25 mouse cellular contexts compared by ENCODE assay signal in genomic region chr16:8699556-8699955, GRCm38 (mm10). TPM values are rescaled to one million over a fixed set of nuclear protein-coding genes. Genes with fewer than 3 reads are reported as not detected.
"Had no signal": no experiment of that assay in that cellular context is flagged by ENCODE, and none has a peak within 500 bp of the region (broad histone marks: within the 10 kb centered on the region; RNA-seq: fewer than 3 reads in every experiment).

No protein-coding gene starts in this region.

- H3K4me2 ChIP-seq: lung, embryonic 15.5 days; midbrain, embryonic 11.5 days; midbrain, embryonic 13.5 days; midbrain, embryonic 15.5 days; neural tube, embryonic 12.5 days had no signal

- H3K4me1 ChIP-seq: lung, embryonic 15.5 days; megakaryocyte, embryonic 14.5 days; midbrain, embryonic 13.5 days; midbrain, embryonic 15.5 days; neural tube, embryonic 12.5 days had no signal

- H3K9ac ChIP-seq: liver, embryonic 14.5 days; liver, postnatal 0 days; lung, embryonic 15.5 days; midbrain, embryonic 13.5 days; midbrain, embryonic 15.5 days; neural tube, embryonic 12.5 days had no signal

- H3K4me3 ChIP-seq: lung, embryonic 15.5 days; megakaryocyte, embryonic 14.5 days; midbrain, embryonic 13.5 days; midbrain, embryonic 15.5 days; neural tube, embryonic 12.5 days had no signal

- ATAC-seq: liver, postnatal 0 days; lung, postnatal 0 days; midbrain, embryonic 13.5 days; midbrain, embryonic 15.5 days had no signal

- H3K27me3 ChIP-seq: lung, embryonic 15.5 days; megakaryocyte, embryonic 14.5 days; midbrain, embryonic 13.5 days; midbrain, embryonic 15.5 days; neural tube, embryonic 12.5 days had no signal

- H3K27ac ChIP-seq: liver, embryonic 14.5 days; lung, embryonic 15.5 days; macrophage; midbrain, embryonic 13.5 days; midbrain, embryonic 15.5 days; neural tube, embryonic 12.5 days had no signal

- H3K9me3 ChIP-seq: lung, embryonic 15.5 days; megakaryocyte, embryonic 14.5 days; midbrain, embryonic 13.5 days; midbrain, embryonic 15.5 days; neural tube, embryonic 12.5 days had no signal

- DNase-seq: liver, postnatal 0 days; lung, adult 2 months; lung, postnatal 14 days; lung, postnatal 36 days; right cerebral cortex, postnatal 25 days; right cerebral cortex, postnatal 4 days; spleen, adult 18-20 months; thymus, adult 2 months; thymus, postnatal 25 days; thymus, postnatal 4 days had no signal

RNA-seq across cellular contexts. Expression of gene Gm5767, which starts 19.0 kb away (rescaled TPM):
- polyA plus RNA-seq: liver, postnatal 0 days; lung, adult 2 months; lung, embryonic 15.5 days; lung, postnatal 0 days; macrophage; midbrain, embryonic 11.5 days; midbrain, embryonic 13.5 days; midbrain, postnatal 0 days; neural tube, embryonic 12.5 days; neural tube, embryonic 14.5 days; small intestine, adult 2 months; stomach, embryonic 14.5 days; stomach, embryonic 16.5 days; urinary bladder, adult 2 months had no signal
